Mouse (Mus musculus): ENCODE measurements at regions not wholly inside any gene's neighbourhood (a gene's known extent, or its start where the extent isn't known, plus 50 kb on each side); places are given as distances from the start of the nearest gene placed in this dataset.

- no peak overlapping the region for H3K27ac ChIP-seq (ENCODE audit: low read depth, low read length)
- H3K4me3 ChIP-seq (ENCODE audit: low read length): no peak overlapping the region
- H3K27me3 ChIP-seq (ENCODE audit: control insufficient read depth, insufficient read depth, low read length): no peaks in the 10 kb centered on the region
- no peak for ATAC-seq (ENCODE audit: low FRiP score, low TSS enrichment)
- H3K4me2 ChIP-seq (replicated peaks; ENCODE audit: low read depth, low read length): no peak overlapping the region
- H3K9me3 ChIP-seq (ENCODE audit: control insufficient read depth, low read length): no peaks in the 10 kb centered on the region
- H3K36me3 ChIP-seq (ENCODE audit: control insufficient read depth, insufficient read depth, low read length): no peaks in the 10 kb centered on the region
- WGBS: 54% methylated on average over 4 of the region's 4 CpGs
- no peaks in the 10 kb centered on the region for H3K4me1 ChIP-seq (ENCODE audit: control insufficient read depth, insufficient read depth, low read length)
- no peak overlapping the region for H3K9ac ChIP-seq (ENCODE audit: low read depth, low read length)
These were observed 50.9 kb upstream of the Cd2ap start for GRCm38 (mm10) chr17:42927320-42927719.

Data from kidney, embryonic 14.5 days (tissue).